Mouse (Mus musculus) myocyte (in vitro differentiated cells): Measurements from ENCODE around the gene Hdac7. TPM values are rescaled to one million over a fixed set of nuclear protein-coding genes. Genes with fewer than 3 reads are reported as not detected.

Source experiments
- H3K27me3 ChIP-seq: one replicate; pipeline ENCODE4 v1.6.1; 2011; ENCODE audit not compliant: control insufficient read depth, insufficient read depth, insufficient read length
- H3K36me3 ChIP-seq: one replicate; pipeline ENCODE4 v1.6.1; 2011; ENCODE audit not compliant: control insufficient read depth, insufficient read depth
- H3K4me2 ChIP-seq: one replicate; pipeline ENCODE4 v1.6.1; 2011; ENCODE audit warnings: low read depth, control low read depth
- H3K4me3 ChIP-seq: one replicate; pipeline ENCODE4 v1.5.1; 2011; ENCODE audit warnings: mild to moderate bottlenecking, control low read depth, moderate library complexity
- H3K79me2 ChIP-seq: one replicate; pipeline ENCODE4 v1.6.1; 2011; ENCODE audit not compliant: control insufficient read depth, insufficient read depth
- H3ac ChIP-seq: one replicate; pipeline ENCODE4 v1.6.1; 2011; ENCODE audit not compliant: control insufficient read depth, insufficient read length
- CEBPB ChIP-seq: IDR thresholded peaks from 2 replicates; pipeline ENCODE4 v1.6.1; 2011; ENCODE audit warnings: mild to moderate bottlenecking, moderate library complexity; ENCODE audit not compliant: poor library complexity, insufficient read depth, severe bottlenecking
- E2F4 ChIP-seq: IDR thresholded peaks from one replicate; pipeline ENCODE4 v1.6.1; 2011; ENCODE audit warnings: mild to moderate bottlenecking, control low read depth, moderate library complexity; ENCODE audit not compliant: insufficient read depth
- MAX ChIP-seq: IDR thresholded peaks from one replicate; pipeline ENCODE4 v1.6.1; 2011; ENCODE audit warnings: low read depth, mild to moderate bottlenecking, control low read depth
- MYOD1 ChIP-seq, 3 experiments: IDR thresholded peaks; one replicate each; pipeline ENCODE4 v1.6.1; 2011; ENCODE audit warnings: control low read depth in 2 of 3, low read depth in 2 of 3, mild to moderate bottlenecking in 2 of 3, moderate library complexity in 1 of 3; ENCODE audit not compliant: insufficient read length in 2 of 3, control insufficient read depth in 1 of 3
- MYOG ChIP-seq, 3 experiments: IDR thresholded peaks; one replicate each; pipeline ENCODE4 v1.6.1; 2011; ENCODE audit warnings: control low read depth in 2 of 3, low read depth in 2 of 3, mild to moderate bottlenecking in 2 of 3; ENCODE audit not compliant: insufficient read length in 2 of 3, control insufficient read depth in 1 of 3, insufficient read depth in 1 of 3
- POLR2A ChIP-seq: IDR thresholded peaks from one replicate; pipeline ENCODE4 v1.6.1; 2011; ENCODE audit warnings: low read depth, mild to moderate bottlenecking, control low read depth, moderate library complexity; ENCODE audit not compliant: insufficient read length
- POLR2AphosphoS2 ChIP-seq: IDR thresholded peaks from one replicate; pipeline ENCODE4 v1.6.1; 2011; ENCODE audit warnings: low read depth, control low read depth; ENCODE audit not compliant: insufficient read length
- REST ChIP-seq: IDR thresholded peaks from one replicate; pipeline ENCODE4 v1.6.1; 2011; ENCODE audit warnings: mild to moderate bottlenecking, control low read depth, moderate library complexity; ENCODE audit not compliant: insufficient read depth, insufficient read length
- SRF ChIP-seq: IDR thresholded peaks from one replicate; pipeline ENCODE4 v1.6.1; 2011; ENCODE audit warnings: low read depth; ENCODE audit not compliant: control insufficient read depth, insufficient read length
- TCF12 ChIP-seq: IDR thresholded peaks from one replicate; pipeline ENCODE4 v1.6.1; 2011; ENCODE audit warnings: mild to moderate bottlenecking, control low read depth; ENCODE audit not compliant: poor library complexity, insufficient read depth, severe bottlenecking
- TCF3 ChIP-seq: IDR thresholded peaks from one replicate; pipeline ENCODE4 v1.6.1; 2011; ENCODE audit warnings: low read depth, control low read depth; ENCODE audit not compliant: insufficient read length
- USF1 ChIP-seq: IDR thresholded peaks from one replicate; pipeline ENCODE4 v1.6.1; 2011; ENCODE audit warnings: low read depth, mild to moderate bottlenecking, control low read depth, moderate library complexity
- polyA plus RNA-seq: library from polyadenylated mRNA; unstranded; fragments of >200 nt; fragmentation: generic; extraction: Trizol; gene quantifications from one replicate; pipeline ENCODE4 v1.2.1, GENCODE M21; 2012; ENCODE audit warnings: missing spikeins

Gene Hdac7
- polyA plus RNA-seq, 1 experiment = 17.4 TPM

DNA sequence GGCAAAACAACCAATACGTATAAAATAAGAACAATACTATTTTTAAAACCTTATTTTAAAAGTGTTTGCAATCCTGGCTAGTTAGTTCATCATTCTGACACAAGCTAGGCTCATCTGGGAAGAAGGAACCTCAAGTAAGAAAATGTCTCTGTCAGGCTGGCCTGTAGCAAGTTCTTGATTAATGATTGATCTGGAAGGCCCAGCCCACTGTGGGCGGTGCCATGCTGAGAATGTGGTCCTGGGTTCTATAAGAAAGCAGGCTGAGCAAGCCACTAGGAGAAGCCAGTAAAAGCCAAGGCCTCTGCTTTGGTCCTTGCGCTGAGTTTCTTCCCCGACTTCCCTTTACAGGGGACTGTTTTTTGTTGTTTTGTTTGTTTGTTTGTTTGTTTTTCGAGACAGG lies 91.8 kb downstream of the Hdac7 start:
- Histone ChIP-seq H3K4me2 (no peak overlapping the region), H3ac (no peak overlapping the region), H3K36me3 (no peaks in the 10 kb centered on the region), H3K79me2 (no peaks in the 10 kb centered on the region), H3K4me3 (no peak overlapping the region), H3K27me3 (peaks cover 34% of the 10 kb centered on the region)
- no peak for TF ChIP-seq POLR2A
- TF ChIP-seq E2F4 = no peak
- no peak for TF ChIP-seq MYOD1 (IDR thresholded peaks at IDR 0.05; ENCODE audit: control insufficient read depth in 1 of 3, insufficient read length in 2 of 3, low read depth in 2 of 3)
- TF ChIP-seq SRF = no peak
- TF ChIP-seq REST = no peak

DNA sequence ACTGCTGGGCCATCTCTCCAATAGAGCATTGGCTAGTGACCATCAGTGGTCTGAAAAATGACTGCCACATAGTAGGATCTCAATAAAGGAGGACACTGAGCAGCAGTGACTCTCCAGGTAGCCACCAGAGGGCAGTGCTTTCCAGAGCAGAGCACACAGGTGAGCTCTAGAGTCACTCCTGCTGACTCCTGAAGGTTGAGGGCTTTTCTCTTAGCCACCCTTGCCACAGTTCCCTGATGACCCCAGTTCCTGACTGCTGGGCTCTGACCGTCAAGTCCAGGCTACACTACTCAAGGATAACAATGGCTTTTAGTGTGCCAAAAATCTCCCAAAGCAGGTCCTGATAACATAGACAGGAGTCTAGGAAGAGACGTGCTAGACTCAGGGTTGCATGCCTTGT lies 92.6 kb downstream of the Hdac7 start:
- Histone ChIP-seq H3ac (no peak overlapping the region), H3K4me2 (no peak overlapping the region), H3K27me3 (peaks cover 30% of the 10 kb centered on the region), H3K36me3 (no peaks in the 10 kb centered on the region), H3K4me3 (no peak overlapping the region), H3K79me2 (no peaks in the 10 kb centered on the region)
- no peak for TF ChIP-seq CEBPB
- TF ChIP-seq TCF12 = no peak
- TF ChIP-seq USF1 = no peak
- no peak for TF ChIP-seq REST
- no peak for TF ChIP-seq POLR2A
- no peak for TF ChIP-seq POLR2AphosphoS2
- TF ChIP-seq MYOG (IDR thresholded peaks at IDR 0.05; ENCODE audit: control insufficient read depth in 1 of 3, insufficient read depth in 1 of 3, insufficient read length in 2 of 3, low read depth in 2 of 3) = no peak
- no peak for TF ChIP-seq TCF3
- TF ChIP-seq E2F4 = no peak
- no peak for TF ChIP-seq MYOD1 (IDR thresholded peaks at IDR 0.05; ENCODE audit: control insufficient read depth in 1 of 3, insufficient read length in 2 of 3, low read depth in 2 of 3)
- TF ChIP-seq MAX = no peak

GRCm38 (mm10) chr15:97750697-97751096 lies 93.6 kb downstream of the Hdac7 start:
- Histone ChIP-seq H3K27me3 (peaks cover 26% of the 10 kb centered on the region), H3K79me2 (no peaks in the 10 kb centered on the region), H3K4me2 (peak overlapping the region; percentile 79), H3K36me3 (no peaks in the 10 kb centered on the region), H3K4me3 (no peak overlapping the region), H3ac (no peak overlapping the region)
- peak in 2 of 3 experiments; percentile 80 to 92 for TF ChIP-seq MYOG (IDR thresholded peaks at IDR 0.05; ENCODE audit: control insufficient read depth in 1 of 3, insufficient read depth in 1 of 3, insufficient read length in 2 of 3, low read depth in 2 of 3)
- TF ChIP-seq REST = no peak
- peak; percentile 81 for TF ChIP-seq TCF12
- TF ChIP-seq MAX = no peak
- TF ChIP-seq POLR2AphosphoS2 = no peak
- no peak for TF ChIP-seq POLR2A
- TF ChIP-seq SRF = peak; percentile 24
- no peak for TF ChIP-seq E2F4
- TF ChIP-seq USF1 = no peak
- TF ChIP-seq TCF3 = peak; percentile 83
- peak in 2 of 3 experiments; percentile 90 to 95 for TF ChIP-seq MYOD1 (IDR thresholded peaks at IDR 0.05; ENCODE audit: control insufficient read depth in 1 of 3, insufficient read length in 2 of 3, low read depth in 2 of 3)
- peak; percentile 12; the same call in 1 of the 2 replicates for TF ChIP-seq CEBPB

DNA sequence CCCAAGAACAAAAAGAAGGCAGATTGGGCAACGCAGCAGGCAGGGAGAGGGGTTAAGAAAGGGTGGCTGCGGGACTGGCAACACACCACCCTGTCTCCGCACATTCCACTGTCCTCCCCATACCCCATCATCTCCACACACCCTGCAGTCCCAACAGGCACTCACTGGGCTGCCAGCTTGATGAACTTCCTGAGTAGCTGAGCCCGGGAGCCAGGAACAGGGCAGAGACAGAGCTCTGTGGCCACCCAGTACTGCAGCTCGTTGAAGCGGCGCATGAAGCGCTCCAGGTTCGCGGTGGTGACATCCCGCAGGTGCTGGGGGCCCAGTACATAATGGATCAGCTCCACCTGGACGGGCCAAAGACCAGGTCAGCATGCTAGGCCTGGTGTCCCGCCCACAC lies 94.5 kb downstream of the Hdac7 start:
- Histone ChIP-seq H3K36me3 (no peaks in the 10 kb centered on the region), H3K4me2 (no peak overlapping the region), H3ac (no peak overlapping the region), H3K79me2 (no peaks in the 10 kb centered on the region), H3K4me3 (no peak overlapping the region), H3K27me3 (peaks cover 34% of the 10 kb centered on the region)
- TF ChIP-seq MYOD1 (IDR thresholded peaks at IDR 0.05; ENCODE audit: control insufficient read depth in 1 of 3, insufficient read length in 2 of 3, low read depth in 2 of 3) (no peak), E2F4 (no peak), MYOG (IDR thresholded peaks at IDR 0.05; ENCODE audit: control insufficient read depth in 1 of 3, insufficient read depth in 1 of 3, insufficient read length in 2 of 3, low read depth in 2 of 3) (no peak), CEBPB (no peak), POLR2AphosphoS2 (no peak), TCF3 (no peak), MAX (no peak), REST (no peak), POLR2A (no peak), TCF12 (no peak), SRF (no peak), USF1 (no peak)

GRCm38 (mm10) chr15:97749397-97749796 lies 94.9 kb downstream of the Hdac7 start:
- no peak overlapping the region for H3K4me3 ChIP-seq
- no peak for TF ChIP-seq MAX
- no peak for TF ChIP-seq TCF3
- no peak for TF ChIP-seq POLR2A
- no peaks in the 10 kb centered on the region for H3K36me3 ChIP-seq
- peaks cover 34% of the 10 kb centered on the region for H3K27me3 ChIP-seq
- no peak overlapping the region for H3K4me2 ChIP-seq
- no peak overlapping the region for H3ac ChIP-seq
- no peaks in the 10 kb centered on the region for H3K79me2 ChIP-seq
